Mouse (Mus musculus) left cerebral cortex, postnatal 4 days (tissue): ENCODE measurements around the gene Vwa1. TPM values are rescaled to one million over a fixed set of nuclear protein-coding genes. Genes with fewer than 3 reads are reported as not detected.

Experiments
- microRNA-seq: library from miRNA; unstranded; fragments of <30 nt; microRNA quantifications from one replicate; pipeline ENCODE4 v1.2.0, GENCODE M21; 2022
- total RNA-seq, 2 experiments: library from RNA; stranded (reverse); gene quantifications; 2 replicates each; pipeline ENCODE4 v1.2.3; 2021

The Vwa1 gene
- total RNA-seq, 2 experiments from 2014 or later: 15.6 to 16.4 TPM

Small RNA genes within 50 kb of the gene (microRNA-seq; reads per million reads assigned to microRNA genes)
- not detected for gene Gm27743

Other genes with a start within 250 kb of the Vwa1 start
- 10 to 100 TPM; 58.8 to 59.5 TPM for gene Nadk, start 212.3 kb downstream of the Vwa1 start, total RNA-seq
- gene Slc35e2, start 173.3 kb downstream of the Vwa1 start, total RNA-seq: 10 to 100 TPM; 39.1 to 40.6 TPM
- gene Cdk11b, start 149.8 kb downstream of the Vwa1 start, total RNA-seq: 10 to 100 TPM; 55.5 to 60.6 TPM
- gene Gm10563, start 129.3 kb downstream of the Vwa1 start, total RNA-seq: not detected
- gene Mmp23, start 121.3 kb downstream of the Vwa1 start, total RNA-seq: 1 to 10 TPM; 3.9 to 4.8 TPM
- 100 to 1,000 TPM in 1 of 2 experiments, 10 to 100 TPM in 1; 91.0 to 105 TPM for gene Mib2, start 105.5 kb downstream of the Vwa1 start, total RNA-seq
- 10 to 100 TPM; 20.3 to 22.0 TPM for gene Fndc10, start 80.4 kb downstream of the Vwa1 start, total RNA-seq
- 10 to 100 TPM; 82.1 to 83.7 TPM for gene Ssu72, start 69.9 kb downstream of the Vwa1 start, total RNA-seq
- gene Tmem240, start 39.9 kb downstream of the Vwa1 start, total RNA-seq: 10 to 100 TPM; 41.0 to 44.8 TPM
- 10 to 100 TPM; 64.8 to 69.8 TPM for gene Atad3a, start 13.6 kb downstream of the Vwa1 start, total RNA-seq
- 1 to 10 TPM; 1.3 TPM for gene Tmem88b, start 11.2 kb upstream of the Vwa1 start, total RNA-seq
- gene Ankrd65, start 15.7 kb upstream of the Vwa1 start, total RNA-seq: not detected
- 100 to 1,000 TPM; 102 to 104 TPM for gene Mrpl20, start 28.2 kb upstream of the Vwa1 start, total RNA-seq
- 10 to 100 TPM; 84.1 to 85.0 TPM for gene Ccnl2, start 37.8 kb upstream of the Vwa1 start, total RNA-seq
- 10 to 100 TPM; 59.7 to 62.7 TPM for gene Aurkaip1, start 56.6 kb upstream of the Vwa1 start, total RNA-seq
- gene Mxra8, start 65.0 kb upstream of the Vwa1 start, total RNA-seq: 10 to 100 TPM; 15.0 to 15.1 TPM
- 10 to 100 TPM; 82.5 to 88.2 TPM for gene Dvl1, start 72.7 kb upstream of the Vwa1 start, total RNA-seq
- under 1 TPM; 0.28 to 0.32 TPM for gene Tas1r3, start 88.7 kb upstream of the Vwa1 start, total RNA-seq
- gene Cptp, start 94.7 kb upstream of the Vwa1 start, total RNA-seq: 10 to 100 TPM; 26.6 to 27.5 TPM
- gene Ints11, start 94.8 kb upstream of the Vwa1 start, total RNA-seq: 10 to 100 TPM; 44.1 to 54.7 TPM
- 10 to 100 TPM; 62.3 to 68.1 TPM for gene Pusl1, start 117.1 kb upstream of the Vwa1 start, total RNA-seq
- gene Acap3, start 117.1 kb upstream of the Vwa1 start, total RNA-seq: 100 to 1,000 TPM; 164 to 168 TPM
- gene Ube2j2, start 169.1 kb upstream of the Vwa1 start, total RNA-seq: 100 to 1,000 TPM in 1 of 2 experiments, 10 to 100 TPM in 1; 96.0 to 101 TPM
- 10 to 100 TPM; 12.0 to 14.8 TPM for gene C1qtnf12, start 187.6 kb upstream of the Vwa1 start, total RNA-seq
- gene B3galt6, start 218.0 kb upstream of the Vwa1 start, total RNA-seq: 10 to 100 TPM; 12.9 to 13.7 TPM
- 100 to 1,000 TPM; 111 to 112 TPM for gene Sdf4, start 218.2 kb upstream of the Vwa1 start, total RNA-seq
- 1 to 10 TPM; 1.3 to 1.5 TPM for gene Tnfrsf4, start 239.1 kb upstream of the Vwa1 start, total RNA-seq